Mouse (Mus musculus): Measurements from ENCODE around the gene 1700017B05Rik.

DNA sequence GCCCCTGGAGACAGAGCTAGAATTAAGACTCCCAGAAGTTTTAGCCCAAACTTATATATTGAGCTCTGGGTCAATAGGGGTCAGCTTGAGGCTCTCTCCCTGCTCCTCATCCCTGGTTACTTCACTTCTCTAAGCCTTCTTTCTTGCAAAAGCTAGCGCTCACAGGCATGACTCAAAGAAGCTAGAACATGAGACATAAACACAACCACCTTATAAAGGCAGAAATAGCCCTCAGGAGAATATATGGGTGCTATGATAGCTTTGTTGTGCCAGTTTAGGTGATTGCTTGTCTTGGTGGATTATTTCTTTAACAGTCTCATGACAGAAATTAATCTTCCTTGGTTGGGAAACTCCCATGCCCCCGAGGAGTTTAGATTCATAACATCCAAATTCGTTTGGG lies 32.5 kb upstream of the 1700017B05Rik start:
- TF ChIP-seq CTCF (IDR thresholded peaks at IDR 0.05; ENCODE audit: extremely low read depth, insufficient read length, insufficient replicate concordance, low read depth, low read length) = no peak
- no peak for TF ChIP-seq POLR2A (IDR thresholded peaks at IDR 0.05; ENCODE audit: low read depth, low read length)

All from small intestine, adult 2 months (tissue).